Mouse (Mus musculus): Measurements from ENCODE around the gene Spata21.

The Spata21 gene

GRCm38 (mm10) chr4:141076761-141077506, 11.2 kb upstream of the Spata21 start:
- DNase-seq: no peak

GRCm38 (mm10) chr4:141077681-141078509, 10.2 kb upstream of the Spata21 start, which contains the start of gene Necap2:
Gene Necap2, minus strand, starts transcription at chr4:141078357.
- peak; percentile 97 for DNase-seq

- no peak for DNase-seq
Measured at GRCm38 (mm10) chr4:141078510-141079137, 9.5 kb upstream of the Spata21 start.

- no peak for DNase-seq
Measured at GRCm38 (mm10) chr4:141086862-141087261, 1.3 kb upstream of the Spata21 start.

- DNase-seq: no peak
Measured at GRCm38 (mm10) chr4:141088714-141089113, 581 bp downstream of the Spata21 start.

- no peak for DNase-seq
Measured at GRCm38 (mm10) chr4:141095016-141095415, 6.9 kb downstream of the Spata21 start.

GRCm38 (mm10) chr4:141096710-141097109, 8.6 kb downstream of the Spata21 start:
- no peak for DNase-seq

GRCm38 (mm10) chr4:141098935-141099334, 10.8 kb downstream of the Spata21 start:
- no peak for DNase-seq

GRCm38 (mm10) chr4:141099956-141100355, 11.8 kb downstream of the Spata21 start:
- DNase-seq: no peak

- DNase-seq: no peak
Measured at GRCm38 (mm10) chr4:141101291-141101690, 13.2 kb downstream of the Spata21 start.

- peak; percentile 17 for DNase-seq
Measured at GRCm38 (mm10) chr4:141101855-141102254, 13.7 kb downstream of the Spata21 start.

GRCm38 (mm10) chr4:141106526-141107183, 18.5 kb downstream of the Spata21 start:
- DNase-seq: no peak

- no peak for DNase-seq
Measured at GRCm38 (mm10) chr4:141108196-141108732, 20.1 kb downstream of the Spata21 start.

GRCm38 (mm10) chr4:141113831-141114230, 25.7 kb downstream of the Spata21 start:
- no peak for DNase-seq

- DNase-seq: no peak
Measured at GRCm38 (mm10) chr4:141114521-141114981, 26.4 kb downstream of the Spata21 start.

- DNase-seq: no peak
Measured at GRCm38 (mm10) chr4:141115398-141115797, 27.3 kb downstream of the Spata21 start.

GRCm38 (mm10) chr4:141118691-141119090, 30.6 kb downstream of the Spata21 start:
- DNase-seq: no peak

- DNase-seq: peak; percentile 79
Measured at GRCm38 (mm10) chr4:141120700-141121099, 32.6 kb downstream of the Spata21 start.

- DNase-seq: no peak
Measured at GRCm38 (mm10) chr4:141122663-141123062, 34.5 kb downstream of the Spata21 start.

GRCm38 (mm10) chr4:141123065-141123464, 34.9 kb downstream of the Spata21 start:
- no peak for DNase-seq

- no peak for DNase-seq
Measured at GRCm38 (mm10) chr4:141129190-141129710, 41.1 kb downstream of the Spata21 start.

GRCm38 (mm10) chr4:141130704-141131342, 42.7 kb downstream of the Spata21 start:
- no peak for DNase-seq
